Mouse (Mus musculus) midbrain, postnatal 0 days (tissue): ENCODE results near the gene P2ry13. TPM values are rescaled to one million over a fixed set of nuclear protein-coding genes. Genes with fewer than 3 reads are reported as not detected.

Experiments used
- ATAC-seq: fragments of 200-750 bp; cut with Nextera tagmentation; 2 replicates; pipeline ENCODE4 v1.8.0; 2017; ENCODE audit warnings: moderate number of reproducible peaks, mild to moderate bottlenecking, moderate TSS enrichment, moderate library complexity; ENCODE audit not compliant: low FRiP score
- DNase-seq: peaks from one replicate; pipeline ENCODE4 v3.0.0-alpha.2; 2015; ENCODE audit warnings: low spot score
- H3K27ac ChIP-seq: fragments of 300-500 bp; sonication (generic); 2 replicates; pipeline ENCODE4 v1.5.1; 2014; ENCODE audit warnings: low read depth, mild to moderate bottlenecking, low read length, mixed read lengths
- H3K27me3 ChIP-seq: fragments of 300-500 bp; sonication (generic); 2 replicates; pipeline ENCODE4 v1.6.1; 2014; ENCODE audit warnings: low read length, control low read depth, mixed read lengths; ENCODE audit not compliant: insufficient read depth
- H3K36me3 ChIP-seq: fragments of 300-500 bp; sonication (generic); 2 replicates; pipeline ENCODE4 v1.6.1; 2014; ENCODE audit warnings: low read length, control low read depth, mixed read lengths; ENCODE audit not compliant: insufficient read depth
- H3K4me1 ChIP-seq: fragments of 300-500 bp; sonication (generic); 2 replicates; pipeline ENCODE4 v1.6.1; 2014; ENCODE audit warnings: mild to moderate bottlenecking, control low read depth, antibody characterized with exemption, low read length, mixed read lengths; ENCODE audit not compliant: insufficient read depth
- H3K4me2 ChIP-seq: fragments of 300-500 bp; sonication (generic); 2 replicates; pipeline ENCODE4 v1.6.1; 2014; ENCODE audit warnings: low read depth, mild to moderate bottlenecking, low read length, mixed read lengths; ENCODE audit not compliant: poor library complexity, severe bottlenecking
- H3K4me3 ChIP-seq: fragments of 300-500 bp; sonication (generic); 2 replicates; pipeline ENCODE4 v1.5.1; 2014; ENCODE audit warnings: low read depth, mild to moderate bottlenecking, low read length, moderate library complexity
- H3K9ac ChIP-seq: fragments of 300-500 bp; sonication (generic); replicated peaks from 2 replicates; pipeline ENCODE4 v1.6.1; 2014; ENCODE audit warnings: mild to moderate bottlenecking, low read length, moderate library complexity, mixed read lengths; ENCODE audit not compliant: poor library complexity, severe bottlenecking
- H3K9me3 ChIP-seq: fragments of 300-500 bp; sonication (generic); 2 replicates; pipeline ENCODE4 v1.6.1; 2016; ENCODE audit warnings: low read length, control low read depth
- CTCF ChIP-seq: IDR thresholded peaks from 2 replicates; pipeline ENCODE4 v1.5.1; 2016; ENCODE audit warnings: antibody characterized with exemption, mild to moderate bottlenecking
- WGBS: fragments of 180-500 bp; shearing (Covaris S2); extraction: QIAGEN DNeasy Blood & Tissue Kit; methylation state at CpG from one replicate; pipeline ENCODE4 v1.1.7; 2014; 5-methylcytosine and 5-hydroxymethylcytosine counted together
- polyA plus RNA-seq: library from polyadenylated mRNA; unstranded; fragments of >200 nt; fragmentation: Nextera tagmentation; extraction: Ambion mirVana; gene quantifications from 2 replicates; pipeline ENCODE4 v1.2.1, GENCODE M21; 2015
- total RNA-seq: library from RNA; depleted of rRNA; stranded (reverse); fragments of >200 nt; gene quantifications from 2 replicates; pipeline ENCODE4 v1.2.3, GENCODE M21; 2014

Gene P2ry13
- total and polyA plus RNA-seq, 2 experiments from 2014 or later: 1.8 to 2.6 TPM

DNA sequence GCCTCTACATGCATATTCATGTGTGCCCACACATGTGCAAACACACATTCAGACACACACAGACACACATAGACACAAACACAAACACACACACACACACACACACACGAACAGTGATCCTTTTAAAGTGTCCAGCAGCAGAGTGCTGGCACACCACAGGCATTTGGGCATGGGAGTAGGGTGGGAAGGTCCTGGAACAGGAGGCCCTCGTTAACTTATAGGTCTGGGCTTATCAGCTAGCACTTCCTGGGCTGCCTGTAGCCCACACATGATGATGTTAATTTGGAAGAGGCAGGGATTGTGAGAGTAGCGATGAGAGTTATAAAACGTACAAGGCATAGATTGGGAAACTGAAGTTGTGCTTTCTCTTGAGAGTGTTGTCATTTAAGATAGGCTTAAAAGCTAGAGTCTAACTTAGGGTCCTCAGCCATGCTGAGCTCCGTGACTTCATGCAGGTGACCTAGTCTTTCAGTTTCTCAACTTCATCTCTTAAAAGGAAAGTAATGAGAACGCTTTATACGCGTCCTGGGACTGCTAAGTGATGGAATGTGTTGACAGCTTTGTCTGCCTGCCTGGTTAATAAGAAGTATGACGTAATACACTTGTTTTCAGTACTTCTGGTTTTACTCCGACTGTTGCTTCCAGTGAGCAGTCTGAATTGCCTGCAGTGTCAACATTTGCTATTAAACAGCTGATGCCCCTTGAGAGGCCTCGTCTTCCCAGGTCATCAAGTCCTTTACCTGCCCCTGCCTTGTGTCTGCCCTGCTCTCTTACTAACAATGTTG is 5.8 kb downstream of the P2ry13 start:
- H3K9me3 ChIP-seq: no peaks in the 10 kb centered on the region
- ATAC-seq (no peak), DNase-seq (no peak)
- no peaks in the 10 kb centered on the region for H3K36me3 ChIP-seq
- H3K4me2 ChIP-seq: no peak overlapping the region
- WGBS: 92% methylated on average over 11 of the region's 11 CpGs
- H3K4me1 ChIP-seq: no peaks in the 10 kb centered on the region
- H3K27me3 ChIP-seq: no peaks in the 10 kb centered on the region
- H3K27ac ChIP-seq: no peak overlapping the region
- H3K9ac ChIP-seq: no peak overlapping the region
- no peak for TF ChIP-seq CTCF
- no peak overlapping the region for H3K4me3 ChIP-seq

DNA sequence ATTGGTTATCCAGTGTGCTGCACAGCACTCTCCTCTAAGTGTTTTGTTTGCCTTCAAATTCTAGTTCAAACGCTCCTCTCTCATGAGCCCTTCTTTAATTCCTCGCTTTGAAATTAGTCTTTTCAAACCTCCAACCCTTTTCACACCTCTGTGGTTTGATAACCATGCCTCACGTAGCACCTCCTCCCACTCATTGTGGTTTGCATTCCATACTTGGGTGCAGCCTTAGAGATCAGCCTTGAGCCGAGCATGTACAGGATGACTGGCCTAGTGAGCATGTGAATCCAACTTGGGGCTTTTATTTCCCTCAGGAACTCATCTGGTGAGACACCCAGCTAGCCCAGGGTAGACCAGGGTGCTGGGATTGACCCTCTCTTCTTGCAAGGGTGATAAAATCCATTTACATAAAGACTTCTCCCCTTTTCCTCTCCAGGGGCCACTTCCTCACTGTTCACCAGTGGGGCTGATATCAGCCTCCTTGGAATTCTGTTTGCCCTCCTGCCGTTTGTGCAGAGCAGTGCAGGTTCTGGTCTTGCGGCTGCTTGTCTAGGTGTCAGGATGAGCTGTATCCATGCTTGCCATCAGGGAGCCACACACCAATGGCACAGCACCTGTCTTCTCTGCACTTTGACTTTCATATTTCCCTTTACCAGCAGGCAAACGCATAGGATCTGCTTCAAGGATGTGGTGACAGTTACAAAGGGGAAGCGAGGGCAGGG is 6.7 kb downstream of the P2ry13 start:
- no peak overlapping the region for H3K27ac ChIP-seq
- no peaks in the 10 kb centered on the region for H3K9me3 ChIP-seq
- WGBS: 85% methylated on average over 8 of the region's 8 CpGs
- H3K27me3 ChIP-seq: no peaks in the 10 kb centered on the region
- ATAC-seq: no peak
- no peaks in the 10 kb centered on the region for H3K4me1 ChIP-seq
- H3K4me2 ChIP-seq: no peak overlapping the region
- H3K36me3 ChIP-seq: no peaks in the 10 kb centered on the region
- no peak for DNase-seq
- H3K4me3 ChIP-seq: no peak overlapping the region
- no peak for TF ChIP-seq CTCF
- H3K9ac ChIP-seq: no peak overlapping the region

DNA sequence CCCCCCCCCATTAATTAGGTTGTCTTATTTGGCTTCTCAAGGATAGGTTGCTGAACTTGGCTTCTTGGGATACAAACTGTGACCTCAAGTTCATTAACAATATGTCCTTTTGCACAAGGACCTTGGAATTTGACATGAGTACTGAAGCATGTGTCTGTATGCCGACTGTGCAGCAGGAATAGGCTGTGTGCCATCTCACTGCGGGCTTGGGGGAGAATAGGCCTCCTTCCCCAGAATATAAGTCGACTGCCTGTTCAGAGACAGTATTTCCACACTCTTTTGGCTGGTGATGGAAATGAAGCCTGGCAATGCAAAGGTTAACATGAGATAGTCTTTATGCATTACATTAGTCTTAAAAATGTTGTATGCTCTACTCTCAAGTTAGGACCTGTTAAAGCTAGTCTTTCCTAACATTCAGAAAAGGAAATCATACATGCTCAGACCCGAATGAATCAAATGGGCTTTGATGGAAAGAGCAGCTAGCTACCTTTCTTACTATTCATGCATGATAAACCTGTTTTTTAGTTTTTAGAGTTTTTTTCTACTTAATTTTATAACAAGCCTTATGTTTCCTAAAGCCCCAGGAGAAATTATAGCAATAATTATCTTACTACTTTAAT is 13.2 kb downstream of the P2ry13 start:
- no peak for TF ChIP-seq CTCF

DNA sequence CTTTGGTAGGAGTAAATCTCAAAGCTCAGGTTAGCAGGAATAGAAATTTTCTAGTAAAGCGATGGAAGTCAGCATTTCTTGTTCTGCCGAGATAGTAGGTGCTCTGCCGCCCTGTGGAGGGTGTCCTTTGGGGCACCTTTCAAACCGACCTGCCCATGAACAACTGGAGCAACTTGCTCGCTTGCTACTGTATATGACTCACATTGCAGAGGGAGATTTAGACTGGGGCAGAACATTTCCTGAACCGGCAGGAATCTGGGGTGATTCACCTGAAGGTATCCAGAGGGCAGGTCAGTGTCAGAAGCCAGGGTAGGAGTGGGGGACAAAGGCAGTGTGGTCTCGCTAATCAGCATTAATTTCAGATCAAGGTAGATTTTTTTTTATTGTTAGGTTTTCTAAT is 15.7 kb downstream of the P2ry13 start, which contains the start of gene Gpr87:
Gpr87 (minus strand) TSS at position 167 of the 400 bp plus-strand sequence.
- H3K27me3 ChIP-seq: no peaks in the 10 kb centered on the region
- no peaks in the 10 kb centered on the region for H3K36me3 ChIP-seq
- no peak for TF ChIP-seq CTCF
- no peaks in the 10 kb centered on the region for H3K9me3 ChIP-seq
- no peak within 1 kb of the TSS for H3K27ac ChIP-seq
- ATAC-seq: no peak
- DNase-seq: no peak
- H3K4me3 ChIP-seq: no peak within 1 kb of the TSS
- no peak within 1 kb of the TSS for H3K9ac ChIP-seq
- 90% methylated on average over 7 of the region's 7 CpGs for WGBS
- H3K4me2 ChIP-seq: no peak within 1 kb of the TSS
- no peaks in the 10 kb centered on the region for H3K4me1 ChIP-seq

More for the DNA sequence above, 13.2 kb downstream of the P2ry13 start:
- Histone ChIP-seq H3K9ac (no peak overlapping the region), H3K4me2 (no peak overlapping the region), H3K27me3 (no peaks in the 10 kb centered on the region), H3K4me1 (no peaks in the 10 kb centered on the region), H3K36me3 (no peaks in the 10 kb centered on the region), H3K4me3 (no peak overlapping the region), H3K9me3 (no peaks in the 10 kb centered on the region), H3K27ac (no peak overlapping the region)
- ATAC-seq: no peak
- 81% methylated on average over 4 of the region's 4 CpGs for WGBS
- DNase-seq: no peak

DNA sequence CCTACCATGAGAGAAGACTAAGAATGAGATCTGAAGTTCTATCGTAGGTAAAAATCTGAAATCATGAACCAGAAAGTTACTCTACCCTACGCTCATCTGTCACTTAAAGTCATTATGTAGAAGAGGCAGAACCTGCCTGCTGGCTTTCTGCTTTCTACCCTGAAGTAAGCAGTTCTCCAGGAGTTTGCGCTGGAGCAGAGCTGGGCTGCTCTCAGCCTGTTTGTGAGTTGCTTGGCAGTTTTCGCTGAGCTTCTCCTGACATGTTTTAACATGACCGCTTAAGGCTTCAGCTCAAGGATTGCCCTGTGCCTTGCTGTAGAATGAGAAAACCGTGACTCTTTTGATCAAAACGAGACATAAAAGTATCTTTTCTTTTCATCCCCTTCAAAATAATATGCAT is 16.6 kb downstream of the P2ry13 start:
- DNase-seq (no peak), ATAC-seq (no peak)
- TF ChIP-seq CTCF: no peak
- Histone ChIP-seq H3K4me1 (no peaks in the 10 kb centered on the region), H3K27ac (no peak overlapping the region), H3K36me3 (no peaks in the 10 kb centered on the region), H3K4me2 (no peak overlapping the region), H3K9ac (no peak overlapping the region), H3K4me3 (no peak overlapping the region), H3K27me3 (no peaks in the 10 kb centered on the region), H3K9me3 (no peaks in the 10 kb centered on the region)
- 89% methylated on average over 7 of the region's 7 CpGs for WGBS

DNA sequence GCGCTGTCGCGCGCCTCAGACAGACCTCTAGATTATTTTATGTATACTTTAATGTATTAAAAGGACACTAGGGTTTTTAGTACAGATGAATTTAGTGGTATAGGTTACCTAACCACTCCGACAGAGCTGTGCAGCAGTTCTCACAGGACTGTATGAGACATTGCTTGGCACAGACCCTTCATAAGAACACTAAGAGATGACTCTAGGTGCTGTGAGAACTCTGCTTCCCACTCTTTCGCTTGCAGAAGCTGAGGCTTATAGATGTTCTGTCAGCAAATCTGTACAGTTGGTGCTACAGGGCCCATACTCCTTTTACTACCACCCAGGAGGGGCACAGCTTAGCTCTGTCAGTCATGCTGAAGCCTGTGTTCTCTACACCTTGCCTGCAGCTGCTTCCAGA is 19.0 kb downstream of the P2ry13 start:
- no peak overlapping the region for H3K27ac ChIP-seq
- H3K27me3 ChIP-seq: no peaks in the 10 kb centered on the region
- no peak overlapping the region for H3K4me2 ChIP-seq
- WGBS: 96% methylated on average over 6 of the region's 6 CpGs
- H3K4me1 ChIP-seq: no peaks in the 10 kb centered on the region
- TF ChIP-seq CTCF: no peak
- no peak overlapping the region for H3K9ac ChIP-seq
- H3K9me3 ChIP-seq: no peaks in the 10 kb centered on the region
- H3K36me3 ChIP-seq: no peaks in the 10 kb centered on the region
- ATAC-seq: no peak
- no peak overlapping the region for H3K4me3 ChIP-seq
- DNase-seq: no peak
